Mouse (Mus musculus) adrenal gland, postnatal 36 days (tissue): ENCODE data around the gene Sfmbt1. TPM values are rescaled to one million over a fixed set of nuclear protein-coding genes. Genes with fewer than 3 reads are reported as not detected.

Experiments
- DNase-seq, 2 experiments: peaks; one replicate each; pipeline ENCODE4 v3.0.0; 2021; ENCODE audit warnings: mixed read lengths in 1 of 2
- total RNA-seq, 2 experiments: library from RNA; stranded (reverse); gene quantifications; 2 replicates each; pipeline ENCODE4 v1.2.3; 2021

Sfmbt1 gene
- total RNA-seq, 2 experiments from 2014 or later: 27.8 to 29.2 TPM

- DNase-seq: no peak
Observed at GRCm38 (mm10) chr14:30870206-30871147, 155.8 kb downstream of the Sfmbt1 start.

Other genes with a start within 250 kb of the Sfmbt1 start
- 10 to 100 TPM; 26.1 to 27.0 TPM for gene Dcp1a, start 235.3 kb upstream of the Sfmbt1 start, total RNA-seq
- 10 to 100 TPM; 11.2 to 16.6 TPM for gene Cacna1d, start 223.4 kb upstream of the Sfmbt1 start, total RNA-seq
- 1,000 to 10,000 TPM; 1,323 to 1,442 TPM for gene Tkt, start 166.5 kb upstream of the Sfmbt1 start, total RNA-seq
- gene Prkcd, start 88.6 kb upstream of the Sfmbt1 start, total RNA-seq: 100 to 1,000 TPM; 101 to 162 TPM
- gene Rft1, start 60.5 kb upstream of the Sfmbt1 start, total RNA-seq: 10 to 100 TPM; 25.5 to 33.2 TPM
- gene Tmem110, start 110.7 kb downstream of the Sfmbt1 start, total RNA-seq: 10 to 100 TPM; 16.9 to 26.3 TPM
- gene Mustn1, start 164.4 kb downstream of the Sfmbt1 start, total RNA-seq: 1 to 10 TPM; 2.2 to 4.7 TPM
- gene Itih4, start 171.6 kb downstream of the Sfmbt1 start, total RNA-seq: 1 to 10 TPM; 4.5 to 5.3 TPM
- gene Itih3, start 208.9 kb downstream of the Sfmbt1 start, total RNA-seq: 1 to 10 TPM in 1 of 2 experiments, under 1 TPM in 1; 0.16 to 2.0 TPM
- under 1 TPM in 1 of 2 experiments, not detected in 1; 0.36 TPM for gene Itih1, start 228.4 kb downstream of the Sfmbt1 start, total RNA-seq
- 10 to 100 TPM; 11.2 to 12.6 TPM for gene Nek4, start 236.5 kb downstream of the Sfmbt1 start, total RNA-seq